Mouse (Mus musculus) limb, embryonic 14.5 days (tissue): ENCODE data around the gene Taf1d. TPM values are rescaled to one million over a fixed set of nuclear protein-coding genes. Genes with fewer than 3 reads are reported as not detected.

Experiments
- ATAC-seq: fragments of 200-750 bp; cut with Nextera tagmentation; 2 replicates; pipeline ENCODE4 v1.8.0; 2017; ENCODE audit warnings: low read depth, moderate number of reproducible peaks, moderate TSS enrichment; ENCODE audit not compliant: low FRiP score
- DNase-seq: peaks from one replicate; pipeline ENCODE4 v3.0.0-alpha.2; 2015; ENCODE audit warnings: low spot score
- H3K27ac ChIP-seq: fragments of 300-500 bp; sonication (generic); replicated peaks from 2 replicates; pipeline ENCODE4 v1.5.1; 2014; ENCODE audit warnings: low read depth, mild to moderate bottlenecking, low read length, moderate library complexity, mixed read lengths
- H3K27me3 ChIP-seq: fragments of 300-500 bp; sonication (generic); 2 replicates; pipeline ENCODE4 v1.6.1; 2014; ENCODE audit warnings: low read length, mixed read lengths; ENCODE audit not compliant: control insufficient read depth, insufficient read depth
- H3K36me3 ChIP-seq: fragments of 300-500 bp; sonication (generic); 2 replicates; pipeline ENCODE4 v1.6.1; 2014; ENCODE audit warnings: mild to moderate bottlenecking, low read length, moderate library complexity, mixed read lengths; ENCODE audit not compliant: control insufficient read depth, insufficient read depth
- H3K4me1 ChIP-seq: fragments of 300-500 bp; sonication (generic); 2 replicates; pipeline ENCODE4 v1.6.1; 2014; ENCODE audit warnings: antibody characterized with exemption, low read length, mixed read lengths; ENCODE audit not compliant: control insufficient read depth, insufficient read depth
- H3K4me2 ChIP-seq: fragments of 300-500 bp; sonication (generic); replicated peaks from 2 replicates; pipeline ENCODE4 v1.6.1; 2014; ENCODE audit warnings: low read depth, mild to moderate bottlenecking, low read length, moderate library complexity; ENCODE audit not compliant: severe bottlenecking
- H3K4me3 ChIP-seq: fragments of 300-500 bp; sonication (generic); replicated peaks from 2 replicates; pipeline ENCODE4 v1.5.1; 2014; ENCODE audit warnings: low read length
- H3K9ac ChIP-seq: fragments of 300-500 bp; sonication (generic); 2 replicates; pipeline ENCODE4 v1.6.1; 2014; ENCODE audit warnings: mild to moderate bottlenecking, low read depth, low read length, moderate library complexity; ENCODE audit not compliant: severe bottlenecking
- H3K9me3 ChIP-seq: fragments of 300-500 bp; sonication (generic); 2 replicates; pipeline ENCODE4 v1.6.1; 2016; ENCODE audit warnings: low read length; ENCODE audit not compliant: control insufficient read depth
- POLR2A ChIP-seq: fragments of 200-500 bp; IDR thresholded peaks from 2 replicates; pipeline ENCODE4 v1.8.0; 2012; ENCODE audit warnings: inconsistent platforms, mild to moderate bottlenecking, moderate library complexity, borderline replicate concordance; ENCODE audit not compliant: insufficient read depth, insufficient read length; ENCODE audit errors: extremely low read depth
- WGBS: fragments of 180-500 bp; shearing (Covaris S2); extraction: QIAGEN DNeasy Blood & Tissue Kit; methylation state at CpG from one replicate; pipeline ENCODE4 v1.1.7; 2014; 5-methylcytosine and 5-hydroxymethylcytosine counted together
- polyA plus RNA-seq, 2 experiments: library from polyadenylated mRNA; depleted of rRNA in 1 of 2; stranded (reverse) in 1 of 2; unstranded in 1 of 2; fragments of >200 nt; fragmentation: Nextera tagmentation in 1 of 2; extraction: Ambion mirVana in 1 of 2; gene quantifications; 2 replicates each; pipeline versions ENCODE4 v1.2.1 to v1.2.3; 2012 to 2014

Taf1d gene
- polyA plus RNA-seq, 2 experiments, result 66.5 to 131 TPM

DNA sequence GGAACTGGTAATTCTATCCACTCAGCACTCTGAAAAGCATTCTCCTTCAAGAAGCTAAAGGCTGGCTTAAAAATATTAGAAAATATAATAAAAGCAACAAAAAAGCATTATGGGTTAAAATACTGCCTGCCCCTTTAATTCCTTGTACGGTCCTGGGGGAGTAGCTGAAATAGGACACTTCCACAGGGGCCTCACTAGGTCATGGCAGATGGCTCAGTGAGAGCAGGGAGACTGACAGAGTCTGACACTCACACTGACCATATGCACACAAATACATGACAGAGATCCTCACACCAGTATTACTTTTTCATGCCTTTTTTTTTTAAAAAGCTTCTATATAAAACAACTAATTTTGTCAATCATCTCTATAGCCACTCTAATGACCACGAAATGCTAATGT, 43.9 kb downstream of the Taf1d start:
- Histone ChIP-seq H3K9me3 (no peaks in the 10 kb centered on the region), H3K4me3 (no peak overlapping the region), H3K36me3 (peaks cover 56% of the 10 kb centered on the region), H3K4me1 (no peaks in the 10 kb centered on the region), H3K4me2 (no peak overlapping the region), H3K27me3 (no peaks in the 10 kb centered on the region), H3K27ac (no peak overlapping the region), H3K9ac (no peak overlapping the region)
- ATAC-seq (no peak), DNase-seq (no peak)
- WGBS, result 60% methylated on average over 2 of the region's 2 CpGs
- no peak for TF ChIP-seq POLR2A

- WGBS, result 0% methylated on average over 9 of the region's 9 CpGs
- Histone ChIP-seq H3K4me2 (peak overlapping the region; percentile 80), H3K36me3 (peaks cover 6% of the 10 kb centered on the region), H3K4me3 (peak overlapping the region; percentile 83), H3K9ac (peak overlapping the region; percentile 81), H3K9me3 (no peaks in the 10 kb centered on the region), H3K27me3 (no peaks in the 10 kb centered on the region), H3K27ac (peak overlapping the region; percentile 53), H3K4me1 (no peaks in the 10 kb centered on the region)
- no peak for TF ChIP-seq POLR2A
- DNase-seq, result peak; percentile 12
- no peak; the same call in 1 of the 2 replicates for ATAC-seq
Observed at GRCm38 (mm10) chr9:15356916-15357483, 51.0 kb downstream of the Taf1d start.

DNA sequence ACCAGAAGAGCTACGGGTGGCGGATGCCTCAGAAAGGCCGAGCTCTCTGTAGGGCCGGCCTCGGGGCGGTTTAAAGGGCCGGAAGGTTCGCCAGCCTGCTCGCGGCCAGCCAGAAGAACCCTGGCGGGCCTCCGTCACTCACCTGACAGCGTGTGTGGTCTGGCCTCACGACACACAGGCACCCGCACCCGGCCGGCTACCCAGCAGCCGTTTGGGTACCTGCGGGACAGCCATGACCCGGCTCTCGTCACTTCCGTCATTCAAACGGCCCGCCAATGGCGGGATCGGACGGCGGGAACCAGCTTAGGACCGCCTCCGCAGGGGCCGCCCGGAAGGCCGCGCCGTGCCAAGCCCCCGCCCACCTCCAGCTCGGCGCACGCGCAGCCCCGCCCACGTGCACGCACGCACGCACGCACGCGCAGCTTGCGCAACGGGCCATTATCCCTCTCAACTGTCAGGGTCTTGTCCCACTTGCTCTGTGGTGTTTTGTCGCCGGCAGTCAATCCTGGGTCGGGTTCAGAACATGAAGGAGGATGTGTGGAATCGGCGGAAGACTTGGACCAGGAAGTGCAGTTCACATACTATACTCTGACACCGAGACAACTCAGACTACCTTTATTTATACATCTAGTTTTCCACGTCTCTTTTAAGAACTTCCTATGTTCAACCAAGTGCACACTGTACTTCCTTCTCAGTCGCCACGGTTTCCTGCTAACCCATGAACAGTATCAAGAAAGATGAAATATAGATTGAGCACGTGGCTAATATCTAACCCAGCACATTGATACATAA, 51.7 kb downstream of the Taf1d start, which contains the start of gene Cep295:
TSS of gene Cep295 (minus strand) at position 305 of the 792 bp plus-strand sequence.
- Histone ChIP-seq H3K4me1 (no peaks in the 10 kb centered on the region), H3K9ac (peak within 1 kb of the TSS; percentile 81), H3K36me3 (no peaks in the 10 kb centered on the region; the same call in 1 of the 2 replicates), H3K27ac (peak within 1 kb of the TSS; percentile 53), H3K4me2 (peak within 1 kb of the TSS; percentile 80), H3K4me3 (peak within 1 kb of the TSS; percentile 83), H3K9me3 (no peaks in the 10 kb centered on the region), H3K27me3 (no peaks in the 10 kb centered on the region)
- peak; percentile 66; the same call in 1 of the 2 replicates for TF ChIP-seq POLR2A
- 4% methylated on average over 49 of the region's 60 CpGs for WGBS
- ATAC-seq (peak; percentile 99), DNase-seq (peak; percentile 93)

DNA sequence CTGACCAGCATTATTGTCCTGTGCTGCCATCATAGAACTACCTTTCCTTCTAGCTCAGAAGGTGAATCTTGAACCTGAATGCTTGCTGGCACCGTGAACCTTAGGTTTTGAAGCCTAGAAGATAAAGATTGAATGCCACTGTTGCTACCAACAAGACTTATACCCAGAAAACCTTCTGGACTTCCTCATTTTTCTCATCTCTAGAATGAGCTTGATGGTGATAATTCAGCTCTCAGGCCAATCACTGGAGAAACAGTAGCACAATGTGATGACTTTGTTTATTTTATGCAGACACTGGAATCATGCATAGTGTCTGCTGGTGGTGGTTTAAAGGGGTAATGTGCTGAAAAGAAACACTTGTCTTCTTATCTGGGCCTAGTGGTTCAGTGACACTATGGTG, 58.8 kb downstream of the Taf1d start:
- no peak overlapping the region for H3K9ac ChIP-seq

GRCm38 (mm10) chr9:15365856-15366255, 59.8 kb downstream of the Taf1d start:
- ATAC-seq, result no peak
- H3K36me3 ChIP-seq, result no peaks in the 10 kb centered on the region
- no peak overlapping the region for H3K9ac ChIP-seq
- no peak for TF ChIP-seq POLR2A
- H3K27ac ChIP-seq, result no peak overlapping the region
- DNase-seq, result peak; percentile 66
- no peaks in the 10 kb centered on the region for H3K4me1 ChIP-seq
- H3K4me2 ChIP-seq, result no peak overlapping the region
- H3K9me3 ChIP-seq, result no peaks in the 10 kb centered on the region
- H3K27me3 ChIP-seq, result no peaks in the 10 kb centered on the region
- H3K4me3 ChIP-seq, result no peak overlapping the region
- WGBS, result 94% methylated on average over 1 of the region's 1 CpGs

More for the DNA sequence above, 58.8 kb downstream of the Taf1d start:
- Histone ChIP-seq H3K27me3 (no peaks in the 10 kb centered on the region), H3K27ac (no peak overlapping the region), H3K4me1 (no peaks in the 10 kb centered on the region), H3K36me3 (no peaks in the 10 kb centered on the region), H3K4me2 (no peak overlapping the region), H3K9me3 (no peaks in the 10 kb centered on the region), H3K4me3 (no peak overlapping the region)
- no peak for TF ChIP-seq POLR2A
- WGBS, result 89% methylated on average over 1 of the region's 1 CpGs
- ATAC-seq (no peak), DNase-seq (no peak)
